8 mouse cellular contexts compared by ENCODE assay signal in genomic region chr5:136802732-136803131, GRCm38 (mm10).
DNase-seq lines count a peak whose midpoint lies in the region; ATAC-seq and TF ChIP-seq lines count a peak whose summit lies in the region.

No protein-coding gene starts in this region.

- no peak for TF ChIP-seq CTCF in E14TG2a.4 (conservative IDR thresholded peaks at IDR 0.05; ENCODE audit: low read length)
- no peak for TF ChIP-seq CTCF in left cerebral cortex, adult 2 months (IDR thresholded peaks at IDR 0.05)

- peak overlapping the region; percentile 23; the same call in 1 of the 2 replicates for H3K9ac ChIP-seq in heart, embryonic 14.5 days (ENCODE audit: low read length)
- no peak overlapping the region; the same call in 1 of the 2 replicates for H3K9ac ChIP-seq in limb, embryonic 12.5 days (replicated peaks)

- H3K4me1 ChIP-seq in E14TG2a.4 (replicated peaks; ENCODE audit: low read depth, low read length) = peaks cover 28% of the 10 kb centered on the region
- peaks cover 15 to 22% of the 10 kb centered on the region in 2 experiments; a peak in 3 of 4 replicates for H3K4me1 ChIP-seq in heart, embryonic 14.5 days (ENCODE audit: control insufficient read depth in 2 of 2, insufficient read depth in 2 of 2, low read length in 2 of 2)
- H3K4me1 ChIP-seq in limb, embryonic 12.5 days (replicated peaks) = peaks cover 70% of the 10 kb centered on the region

- peak overlapping the region; percentile 50 for H3K4me3 ChIP-seq in E14TG2a.4 (replicated peaks; ENCODE audit: low read length)
- H3K4me3 ChIP-seq in heart, embryonic 14.5 days (ENCODE audit: control insufficient read depth in 1 of 2, insufficient read depth in 1 of 2, low read depth in 1 of 2, low read length in 2 of 2) = peak overlapping the region; percentile 7 to 10; a peak in 2 of 4 replicates
- H3K4me3 ChIP-seq in limb, embryonic 12.5 days (replicated peaks) = 0 out of 2 replicates have a peak overlapping the region, but pooled peaks have one; percentile 14
- no peak overlapping the region for H3K4me3 ChIP-seq in left cerebral cortex, adult 2 months

- peak overlapping the region; percentile 45 for H3K4me2 ChIP-seq in heart, embryonic 14.5 days (ENCODE audit: low read length)
- peak overlapping the region; percentile 39 for H3K4me2 ChIP-seq in limb, embryonic 12.5 days

- no peaks in the 10 kb centered on the region for H3K36me3 ChIP-seq in E14TG2a.4 (ENCODE audit: insufficient read depth, low read length)
- H3K36me3 ChIP-seq in heart, embryonic 14.5 days (ENCODE audit: control insufficient read depth, insufficient read depth, low read length) = no peaks in the 10 kb centered on the region
- H3K36me3 ChIP-seq in limb, embryonic 12.5 days = peaks cover 6% of the 10 kb centered on the region; the same call in 1 of the 2 replicates

- H3K9me3 ChIP-seq in E14TG2a.4 (ENCODE audit: low read length) = no peaks in the 10 kb centered on the region
- no peaks in the 10 kb centered on the region for H3K9me3 ChIP-seq in heart, embryonic 14.5 days (ENCODE audit: control insufficient read depth, low read length)
- H3K9me3 ChIP-seq in limb, embryonic 12.5 days = no peaks in the 10 kb centered on the region

- intact Hi-C loops in left cerebral cortex, adult 2 months (cut with DNase I) = no loop called here

- WGBS in heart, embryonic 14.5 days = 10% methylated on average over 17 of the region's 17 CpGs
- WGBS in limb, embryonic 12.5 days = 8% methylated on average over 17 of the region's 17 CpGs

- H3K27me3 ChIP-seq in E14TG2a.4 (ENCODE audit: insufficient read depth, low read length) = peaks cover 41% of the 10 kb centered on the region
- no peaks in the 10 kb centered on the region for H3K27me3 ChIP-seq in heart, embryonic 14.5 days (ENCODE audit: control insufficient read depth, insufficient read depth, low read length)
- no peaks in the 10 kb centered on the region for H3K27me3 ChIP-seq in limb, embryonic 12.5 days

- H3K27ac ChIP-seq in heart, embryonic 14.5 days (replicated peaks in 1 of 2; ENCODE audit: control insufficient read depth in 1 of 2, insufficient read depth in 1 of 2, low read depth in 2 of 2, low read length in 2 of 2) = peak overlapping the region in 1 of 2 experiments; percentile 14; a peak in 1 of 4 replicates
- peak overlapping the region; percentile 73 for H3K27ac ChIP-seq in limb, embryonic 12.5 days
- H3K27ac ChIP-seq in left cerebral cortex, adult 2 months = no peak overlapping the region

- ATAC-seq in cerebellum, adult (ENCODE audit: insufficient number of reproducible peaks, low FRiP score, low TSS enrichment) = no peak
- ATAC-seq in heart, embryonic 14.5 days (ENCODE audit: insufficient number of reproducible peaks, insufficient read depth, low FRiP score, low read depth) = no peak
- no peak for ATAC-seq in limb, embryonic 12.5 days (ENCODE audit: insufficient number of reproducible peaks, insufficient read depth, low FRiP score, low TSS enrichment, low read depth)

- DNase-seq in cerebellum, postnatal 10 days = peak; percentile 55 to 64
- peak; percentile 53 for DNase-seq in ovary, postnatal 14 days (ENCODE audit: low spot score)
- DNase-seq in urinary bladder, adult 18-20 months (ENCODE audit: low spot score in 2 of 2) = no peak
- no peak for DNase-seq in left cerebral cortex, adult 2 months (ENCODE audit: extremely low spot score in 1 of 2, low spot score in 2 of 2)

Comparison
In these comparisons a context has a peak if more than half of its experiments do, and no peak if none do; other contexts are left out.
1. DNase-seq: peak in cerebellum, postnatal 10 days (2 of 2) and ovary, postnatal 14 days (single experiment); none in urinary bladder, adult 18-20 months (0 of 2) and left cerebral cortex, adult 2 months (0 of 2).